Mouse (Mus musculus) left cerebral cortex, postnatal 4 days (tissue): Measurements from ENCODE around the gene Sephs1. TPM values are rescaled to one million over a fixed set of nuclear protein-coding genes. Genes with fewer than 3 reads are reported as not detected.

Source experiments
- DNase-seq: peaks from one replicate; pipeline ENCODE4 v3.0.0-alpha.2; 2022
- intact Hi-C: fragments of 180-260 bp; cut with DNase I; formaldehyde crosslinking; loops from one replicate; pipeline ENCODE4 v1.15.1; 2025
- total RNA-seq, 2 experiments: library from RNA; stranded (reverse); gene quantifications; 2 replicates each; pipeline ENCODE4 v1.2.3; 2021

Gene Sephs1
- total RNA-seq: 10 to 100 TPM; 56.8 to 61.0 TPM

DNA sequence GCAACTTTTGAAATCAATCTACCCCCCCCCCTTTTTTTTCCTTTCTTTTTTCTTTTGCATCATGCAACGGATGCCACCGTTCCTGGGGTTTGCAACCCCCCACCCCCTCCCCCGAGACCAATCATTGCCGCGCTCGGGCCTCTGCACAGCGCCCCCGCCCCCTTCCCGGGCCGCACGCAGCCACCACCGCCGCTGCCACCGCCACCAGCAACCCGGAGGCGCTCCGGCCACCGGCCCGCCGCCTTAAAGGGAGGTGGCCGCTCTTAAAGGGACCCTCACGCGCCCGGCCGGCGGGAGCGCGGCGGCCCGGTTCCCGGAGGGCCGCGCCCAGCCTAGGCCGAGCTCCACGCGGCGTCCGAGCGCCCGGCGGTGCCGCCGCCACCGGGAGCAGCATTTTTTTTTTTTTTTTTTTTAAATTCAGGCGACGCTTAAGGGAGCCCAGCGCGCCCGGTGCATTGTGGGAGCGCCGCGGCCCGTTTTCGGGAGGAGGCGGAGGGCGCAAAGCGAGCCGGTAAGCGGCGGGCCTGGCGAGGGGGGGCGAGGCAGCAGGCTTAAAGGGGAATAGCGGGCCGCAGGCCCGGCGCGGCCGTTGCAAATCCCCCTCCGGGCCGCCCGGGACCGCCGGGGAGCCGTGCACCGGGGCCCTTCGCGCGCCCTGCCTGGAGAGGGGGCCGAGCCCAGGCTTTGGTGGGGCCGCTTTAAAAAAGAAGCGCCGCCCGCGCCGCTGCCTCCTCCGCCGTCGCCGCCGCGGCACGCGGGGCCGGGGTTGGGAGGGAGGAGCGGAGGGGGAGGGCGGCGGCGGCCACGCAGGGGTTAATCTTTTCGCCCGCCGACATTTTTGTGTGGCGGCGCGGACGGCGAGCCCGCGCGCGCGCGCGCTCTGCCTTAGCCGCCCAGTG is at the start of gene Sephs1:
Sephs1 (plus strand) TSS at position 215 of the 899 bp plus-strand sequence.
- intact Hi-C loops: no loop called here
- peak; percentile 90 for DNase-seq

DNA sequence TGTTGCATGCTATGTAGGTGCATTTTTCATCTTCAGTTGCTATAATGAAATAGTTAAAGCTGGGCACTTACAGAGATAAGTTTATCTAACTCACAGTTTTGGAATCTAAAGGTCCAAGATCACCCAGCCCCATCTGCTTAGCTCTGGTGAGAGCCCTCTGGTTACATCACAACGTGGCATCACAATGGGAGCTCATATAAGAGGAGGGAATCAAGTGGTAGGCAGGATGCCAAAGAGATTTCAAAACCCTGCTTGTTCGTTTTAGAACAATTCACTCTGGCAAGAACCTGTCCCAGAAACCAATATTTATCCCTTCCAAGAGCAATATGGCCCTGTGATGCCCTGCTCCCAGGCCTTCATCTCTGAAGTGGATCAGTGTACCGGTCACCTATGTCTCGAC is 49.2 kb upstream of the Sephs1 start:
- intact Hi-C loops: no loop called here
- DNase-seq: no peak

GRCm38 (mm10) chr2:4849449-4849848 is 31.9 kb upstream of the Sephs1 start:
- intact Hi-C loops: no loop called here
- no peak for DNase-seq

GRCm38 (mm10) chr2:4857186-4857585 is 24.2 kb upstream of the Sephs1 start:
- no peak for DNase-seq
- intact Hi-C loops: no loop called here

DNA sequence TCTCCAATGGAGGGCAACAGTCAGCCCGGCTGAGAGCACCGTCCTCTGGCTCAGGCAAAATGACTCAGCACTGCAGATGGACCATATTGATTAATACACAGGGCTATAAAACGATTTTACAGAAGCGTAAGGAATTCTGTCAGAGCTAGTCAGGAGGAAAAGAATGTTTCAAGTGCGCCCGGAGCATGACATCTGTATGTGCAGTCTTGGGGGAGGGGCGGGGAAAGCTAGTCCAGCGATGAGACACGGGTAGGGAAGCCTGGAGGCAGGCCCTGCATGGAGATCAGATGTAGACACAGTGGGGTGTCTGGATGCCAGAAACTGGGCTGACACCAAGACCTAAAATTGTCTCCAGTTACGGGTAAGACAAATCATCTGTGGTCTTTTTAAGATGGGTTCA is 23.2 kb upstream of the Sephs1 start:
- no peak for DNase-seq
- intact Hi-C loops: no loop called here

DNA sequence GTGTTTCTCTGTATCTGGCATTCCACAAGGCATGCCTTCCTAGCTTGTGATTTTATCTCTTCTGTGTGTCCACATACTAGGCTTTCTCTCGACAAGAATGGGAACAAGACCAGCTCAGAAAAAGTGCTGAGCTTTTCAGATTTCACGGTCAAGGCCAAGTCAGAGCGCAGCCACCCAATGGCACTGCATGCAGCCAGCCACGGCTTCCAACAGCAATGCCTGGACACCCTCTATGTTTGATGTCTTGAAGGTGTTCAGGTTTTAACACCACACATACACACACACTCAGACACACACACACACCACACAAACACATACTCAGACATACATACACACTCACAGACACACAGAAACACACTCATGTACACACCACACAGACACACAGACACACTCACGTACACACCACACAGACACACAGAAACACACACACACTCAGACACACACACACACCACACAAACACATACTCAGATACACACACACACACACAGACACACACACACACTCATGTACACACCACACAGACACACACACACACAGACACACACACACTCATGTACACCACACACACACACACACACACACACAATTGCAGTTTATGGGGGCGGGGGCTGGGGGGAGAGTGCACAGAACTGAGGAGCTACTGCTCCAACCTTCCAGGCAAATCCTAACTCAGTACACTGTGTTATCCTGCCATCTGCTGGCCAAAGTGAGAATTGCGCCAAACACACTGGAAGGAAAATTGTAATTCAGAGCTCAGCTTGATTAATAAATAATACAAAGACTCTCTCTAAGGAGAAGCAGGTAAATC is 17.2 kb upstream of the Sephs1 start:
- peak; percentile 74 for DNase-seq

DNA sequence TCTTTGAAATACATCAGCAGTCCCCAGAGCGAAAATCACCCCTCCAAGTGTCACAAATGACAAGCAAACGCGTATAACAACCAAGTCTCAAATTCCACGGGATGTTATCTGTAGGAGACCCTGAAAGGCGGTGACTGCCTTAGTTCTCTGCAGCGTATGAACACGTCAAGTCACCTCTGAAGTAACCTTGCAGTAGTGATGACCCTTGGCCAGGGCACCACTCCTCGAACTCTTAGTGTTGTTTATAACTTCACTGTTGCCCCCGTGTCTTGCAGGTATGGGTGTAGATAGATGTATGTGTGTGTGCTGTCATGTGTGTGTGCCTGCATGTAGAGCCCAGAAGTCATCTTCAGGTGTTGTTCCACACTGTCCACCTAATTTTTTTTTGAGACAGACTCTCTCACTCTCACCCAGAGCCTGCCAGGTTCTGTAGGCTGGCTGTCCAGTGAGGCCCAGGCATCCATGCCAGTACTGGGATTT is 16.5 kb upstream of the Sephs1 start:
- DNase-seq: no peak
- intact Hi-C loops: loop anchor here (5.0 to 10.0 kb wide), 3 partner anchors 213 to 1050 kb away; partner anchors contain the start of gene Prpf18

More for the DNA sequence above, 17.2 kb upstream of the Sephs1 start:
- intact Hi-C loops: loop anchor here (5.0 to 10.0 kb wide), 3 partner anchors 212 to 1049 kb away; partner anchors contain the start of gene Prpf18

DNA sequence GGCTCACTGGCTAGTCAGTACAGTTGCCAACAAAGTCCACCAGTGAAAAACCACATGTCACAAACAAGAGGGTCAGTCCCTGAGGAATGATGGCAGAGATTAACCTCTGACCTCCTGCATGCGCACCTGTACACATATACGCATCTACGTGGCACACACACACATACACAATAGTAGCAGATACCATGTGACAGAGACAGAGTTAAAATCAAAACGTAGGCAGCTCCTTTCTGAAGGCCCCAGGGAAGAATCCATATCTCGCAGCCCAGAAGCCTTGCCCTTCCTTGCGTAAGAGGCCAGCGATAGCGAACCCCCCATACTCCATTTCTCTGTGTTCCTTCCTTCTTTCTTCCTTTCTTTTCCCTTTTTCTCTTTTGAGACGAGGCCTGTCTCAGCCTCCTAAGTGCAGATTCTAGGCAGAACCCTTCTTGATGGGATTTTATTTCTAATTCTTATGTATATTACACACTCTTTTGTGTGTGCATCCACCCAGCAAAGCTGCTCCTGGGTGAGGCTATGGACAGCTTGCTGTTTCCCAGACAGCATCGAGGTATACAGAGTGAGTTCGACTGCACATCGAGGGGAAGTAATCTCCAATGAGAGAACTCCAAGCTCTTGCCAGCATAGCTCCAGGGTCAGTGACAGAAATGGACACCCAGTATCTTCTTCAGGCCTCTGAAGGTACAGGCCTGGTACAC is 13.2 kb upstream of the Sephs1 start:
- no peak for DNase-seq
- intact Hi-C loops: loop anchor here (10.0 kb wide), 1 partner anchor 1053 kb away; no protein-coding TSS in a partner anchor

DNA sequence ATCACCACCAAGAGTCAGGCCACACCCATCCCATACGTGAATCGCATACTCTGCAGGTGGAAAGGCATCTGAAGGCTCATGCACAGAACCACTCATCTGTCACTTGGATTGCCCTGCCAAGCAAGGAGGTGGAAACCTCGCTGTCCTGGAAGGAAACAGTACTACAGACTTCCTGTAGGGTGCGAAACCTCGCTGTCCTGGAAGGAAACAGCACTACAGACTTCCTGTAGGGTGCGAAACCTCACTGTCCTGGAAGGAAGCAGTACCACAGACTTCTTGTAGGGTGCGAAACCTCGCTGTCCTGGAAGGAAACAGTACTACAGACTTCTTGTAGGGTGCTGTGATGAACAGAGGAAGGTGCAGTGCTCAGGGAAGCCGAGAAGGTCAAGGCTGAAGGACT is 8.6 kb upstream of the Sephs1 start:
- intact Hi-C loops: no loop called here

GRCm38 (mm10) chr2:4873331-4873730 is 8.0 kb upstream of the Sephs1 start:
- DNase-seq: no peak
- intact Hi-C loops: no loop called here

More for the DNA sequence above, 8.6 kb upstream of the Sephs1 start:
- DNase-seq: no peak

DNA sequence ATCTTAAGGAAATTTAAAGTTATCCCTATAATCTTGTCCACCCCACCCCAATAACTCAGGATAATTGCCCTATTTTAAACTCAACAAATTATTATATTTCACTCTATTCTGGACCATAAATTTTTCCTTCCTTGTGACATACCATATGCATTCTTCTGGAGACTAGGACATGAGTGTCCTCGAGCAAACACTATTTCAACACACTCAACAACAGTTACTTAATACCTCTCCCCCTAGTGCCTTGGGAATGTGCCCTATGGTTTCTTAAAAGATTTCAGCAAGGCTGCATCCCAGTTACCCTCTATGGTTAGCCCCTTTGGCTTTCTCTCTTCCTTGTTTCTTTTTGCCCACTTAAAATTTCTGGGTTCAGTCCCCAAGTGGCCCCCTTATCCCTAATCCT is 6.3 kb upstream of the Sephs1 start:
- no peak for DNase-seq
- intact Hi-C loops: no loop called here

DNA sequence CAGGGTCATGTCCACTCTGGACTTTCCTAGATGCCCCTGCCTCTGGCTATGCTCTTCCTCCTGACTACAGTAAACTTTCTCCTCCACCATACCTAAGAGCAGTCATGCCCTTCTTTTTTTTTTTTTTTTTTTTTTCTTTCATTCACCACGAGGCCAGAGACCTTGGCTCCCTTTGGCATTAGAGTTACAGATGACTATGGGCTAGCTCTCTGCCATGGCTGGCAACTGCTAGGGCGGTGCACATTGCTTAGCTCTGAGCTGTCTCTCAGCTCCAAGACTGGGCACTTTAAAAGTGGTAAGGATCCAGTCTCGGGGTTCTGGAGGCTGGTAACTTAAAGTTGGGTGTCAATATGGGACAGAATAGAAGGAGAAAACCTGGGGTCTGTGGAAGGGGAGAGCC is 5.2 kb upstream of the Sephs1 start:
- intact Hi-C loops: no loop called here
- no peak for DNase-seq

DNA sequence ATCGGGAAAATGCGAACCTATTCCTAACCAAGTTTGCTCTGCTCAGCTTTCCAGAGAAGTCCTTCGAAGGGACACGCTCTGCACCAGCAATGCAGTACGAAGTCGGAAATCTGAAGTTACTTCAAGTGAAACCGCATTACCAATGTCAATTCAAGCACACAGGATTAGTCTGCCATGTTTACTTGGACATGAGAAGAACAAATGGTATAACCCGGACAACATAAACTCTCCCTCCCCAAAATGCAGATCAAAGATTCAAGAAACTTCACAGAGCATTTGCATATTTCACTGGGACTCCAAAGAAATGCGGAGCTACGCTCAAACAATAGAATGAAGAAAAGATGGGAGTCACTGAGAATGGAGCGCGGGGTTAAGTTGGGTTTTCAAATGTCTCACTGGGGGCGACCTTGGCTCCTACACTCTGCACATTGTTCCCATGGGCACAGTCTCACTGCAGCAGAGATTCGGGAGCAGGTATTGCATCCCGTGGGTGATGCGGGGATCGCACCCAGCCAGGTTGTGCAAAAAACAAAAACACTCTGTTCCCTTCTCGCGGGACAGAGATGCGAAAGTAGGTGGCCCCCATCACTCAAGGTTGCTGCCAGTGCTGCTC is 521 bp upstream of the Sephs1 start:
- intact Hi-C loops: no loop called here
- peak; percentile 40 for DNase-seq

DNA sequence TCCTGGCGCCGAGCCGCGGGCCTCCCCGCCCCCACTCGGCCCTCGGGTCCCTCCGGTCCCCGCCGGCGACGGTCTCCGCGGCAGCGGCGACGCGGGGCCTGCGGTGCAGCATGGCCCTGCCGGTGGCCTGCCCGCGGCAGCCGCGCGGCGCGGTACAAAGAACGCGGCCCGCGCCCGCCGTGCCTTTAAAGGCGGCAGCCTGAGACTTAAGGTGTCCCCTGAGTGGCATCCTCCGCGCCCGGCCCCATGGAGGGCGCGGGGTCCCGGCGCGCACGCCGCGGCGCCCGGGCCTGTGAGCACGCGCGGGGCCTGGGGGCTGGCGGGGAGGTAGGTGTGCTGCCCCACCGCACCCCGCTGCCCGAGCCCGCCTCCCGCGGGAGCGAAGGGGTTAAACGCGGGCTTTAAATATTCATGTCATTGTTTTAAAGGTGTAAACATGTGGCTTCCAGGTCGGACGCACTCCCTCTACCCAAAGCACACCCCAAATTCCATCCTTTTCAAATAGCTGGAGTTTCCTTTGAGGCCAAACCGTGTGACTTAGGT is 956 bp downstream of the Sephs1 start:
- peak; percentile 67 for DNase-seq
- intact Hi-C loops: no loop called here

GRCm38 (mm10) chr2:4883009-4883704 is 1.8 kb downstream of the Sephs1 start:
- no peak for DNase-seq
- intact Hi-C loops: no loop called here

- intact Hi-C loops: no loop called here
- DNase-seq: no peak
Measured at GRCm38 (mm10) chr2:4886896-4887295, 5.5 kb downstream of the Sephs1 start.

DNA sequence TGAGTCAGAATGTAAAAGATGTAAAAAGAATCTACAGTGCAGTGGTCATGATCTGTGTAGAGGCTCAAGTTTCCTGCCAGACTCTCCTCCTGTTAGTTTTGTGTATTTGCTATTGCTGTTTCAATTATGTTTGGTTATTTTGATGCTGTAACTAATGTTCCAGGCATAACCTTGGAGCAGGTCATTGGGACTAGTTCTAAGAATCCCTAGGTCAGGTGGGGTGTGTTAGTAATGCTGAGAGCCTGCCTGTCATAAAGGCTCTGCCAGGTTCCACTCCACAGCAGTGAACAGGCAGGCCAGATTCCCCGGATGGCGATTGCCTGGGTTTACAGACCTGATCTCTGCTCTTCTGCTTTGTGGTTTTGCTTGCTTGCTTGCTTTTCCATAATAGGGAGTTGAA is 14.2 kb downstream of the Sephs1 start:
- intact Hi-C loops: no loop called here

GRCm38 (mm10) chr2:4896970-4897369 is 15.6 kb downstream of the Sephs1 start:
- intact Hi-C loops: no loop called here
- DNase-seq: no peak

More for the DNA sequence above, 14.2 kb downstream of the Sephs1 start:
- DNase-seq: no peak

DNA sequence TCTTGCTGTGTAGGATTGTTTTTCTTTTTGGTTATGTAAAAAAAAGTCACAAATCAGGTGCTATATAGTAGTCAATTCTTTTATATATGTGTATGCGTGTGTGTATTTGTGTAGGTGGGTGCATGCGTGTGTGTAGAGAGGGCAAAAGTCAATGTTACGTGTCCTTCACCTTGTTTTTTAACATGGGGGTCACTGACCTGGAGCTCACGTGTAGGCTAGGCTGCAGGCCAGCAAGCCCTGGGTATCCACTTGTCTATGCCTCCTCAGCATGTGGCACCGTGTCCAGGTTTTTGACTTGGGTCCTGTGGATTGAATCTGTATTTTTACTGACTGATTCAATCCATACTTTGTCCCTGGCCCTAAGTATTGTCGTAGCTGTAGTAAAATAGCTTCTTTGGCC is 19.3 kb downstream of the Sephs1 start:
- DNase-seq: no peak
- intact Hi-C loops: no loop called here
